Mouse (Mus musculus): ENCODE data around the gene Gsta4.

GRCm38 (mm10) chr9:78157221-78157620 lies 25.4 kb upstream of the Gsta4 start:
- TF ChIP-seq CTCF (IDR thresholded peaks at IDR 0.05; ENCODE audit: low read depth, low read length) (no peak), POLR2A (IDR thresholded peaks at IDR 0.05; ENCODE audit: extremely low read depth, insufficient read depth, low read length) (no peak)
